Mouse (Mus musculus) kidney, postnatal 0 days (tissue): Measurements from ENCODE around the gene E2f3. TPM values are rescaled to one million over a fixed set of nuclear protein-coding genes. Genes with fewer than 3 reads are reported as not detected.

Experiments
- ATAC-seq: fragments of 200-750 bp; cut with Nextera tagmentation; replicated peaks from 2 replicates; pipeline ENCODE4 v1.8.0; 2017; ENCODE audit warnings: low read depth, moderate number of reproducible peaks, moderate TSS enrichment, moderate library complexity; ENCODE audit not compliant: low FRiP score
- DNase-seq: peaks from one replicate; pipeline ENCODE4 v3.0.0-alpha.2; 2016; ENCODE audit warnings: low spot score
- H3K27ac ChIP-seq: fragments of 300-500 bp; sonication (generic); 2 replicates; pipeline ENCODE4 v1.5.1; 2014; ENCODE audit warnings: mild to moderate bottlenecking
- H3K27me3 ChIP-seq: fragments of 300-500 bp; sonication (generic); 2 replicates; pipeline ENCODE4 v1.6.1; 2014; ENCODE audit warnings: low read length, mixed read lengths; ENCODE audit not compliant: insufficient read depth
- H3K36me3 ChIP-seq: fragments of 300-500 bp; sonication (generic); 2 replicates; pipeline ENCODE4 v1.6.1; 2014; ENCODE audit warnings: low read length, mixed read lengths; ENCODE audit not compliant: insufficient read depth
- H3K4me1 ChIP-seq: fragments of 300-500 bp; sonication (generic); replicated peaks from 2 replicates; pipeline ENCODE4 v1.6.1; 2014; ENCODE audit warnings: antibody characterized with exemption, low read length, mixed read lengths; ENCODE audit not compliant: insufficient read depth
- H3K4me2 ChIP-seq: fragments of 300-500 bp; sonication (generic); 2 replicates; pipeline ENCODE4 v1.6.1; 2014; ENCODE audit warnings: mild to moderate bottlenecking, low read length, moderate library complexity, mixed read lengths
- H3K4me3 ChIP-seq: fragments of 300-500 bp; sonication (generic); replicated peaks from 2 replicates; pipeline ENCODE4 v1.5.1; 2014; ENCODE audit warnings: low read depth, low read length
- H3K9ac ChIP-seq: fragments of 300-500 bp; sonication (generic); 2 replicates; pipeline ENCODE4 v1.6.1; 2014; ENCODE audit warnings: low read depth, low read length
- H3K9me3 ChIP-seq: fragments of 300-500 bp; sonication (generic); replicated peaks from 2 replicates; pipeline ENCODE4 v1.6.1; 2016; ENCODE audit warnings: low read length, inconsistent platforms, mixed read lengths
- CTCF ChIP-seq: IDR thresholded peaks from 2 replicates; pipeline ENCODE4 v1.5.1; 2016; ENCODE audit warnings: antibody characterized with exemption, low read depth, mild to moderate bottlenecking, moderate library complexity
- WGBS: fragments of 180-500 bp; shearing (Covaris S2); extraction: QIAGEN DNeasy Blood & Tissue Kit; methylation state at CpG from one replicate; pipeline ENCODE4 v1.1.7; 2014; 5-methylcytosine and 5-hydroxymethylcytosine counted together
- polyA plus RNA-seq: library from polyadenylated mRNA; unstranded; fragments of >200 nt; fragmentation: Nextera tagmentation; extraction: Ambion mirVana; gene quantifications from 2 replicates; pipeline ENCODE4 v1.2.1, GENCODE M21; 2015

The E2f3 gene
- 8.2 and 9.2 TPM in 2 replicates for polyA plus RNA-seq

DNA sequence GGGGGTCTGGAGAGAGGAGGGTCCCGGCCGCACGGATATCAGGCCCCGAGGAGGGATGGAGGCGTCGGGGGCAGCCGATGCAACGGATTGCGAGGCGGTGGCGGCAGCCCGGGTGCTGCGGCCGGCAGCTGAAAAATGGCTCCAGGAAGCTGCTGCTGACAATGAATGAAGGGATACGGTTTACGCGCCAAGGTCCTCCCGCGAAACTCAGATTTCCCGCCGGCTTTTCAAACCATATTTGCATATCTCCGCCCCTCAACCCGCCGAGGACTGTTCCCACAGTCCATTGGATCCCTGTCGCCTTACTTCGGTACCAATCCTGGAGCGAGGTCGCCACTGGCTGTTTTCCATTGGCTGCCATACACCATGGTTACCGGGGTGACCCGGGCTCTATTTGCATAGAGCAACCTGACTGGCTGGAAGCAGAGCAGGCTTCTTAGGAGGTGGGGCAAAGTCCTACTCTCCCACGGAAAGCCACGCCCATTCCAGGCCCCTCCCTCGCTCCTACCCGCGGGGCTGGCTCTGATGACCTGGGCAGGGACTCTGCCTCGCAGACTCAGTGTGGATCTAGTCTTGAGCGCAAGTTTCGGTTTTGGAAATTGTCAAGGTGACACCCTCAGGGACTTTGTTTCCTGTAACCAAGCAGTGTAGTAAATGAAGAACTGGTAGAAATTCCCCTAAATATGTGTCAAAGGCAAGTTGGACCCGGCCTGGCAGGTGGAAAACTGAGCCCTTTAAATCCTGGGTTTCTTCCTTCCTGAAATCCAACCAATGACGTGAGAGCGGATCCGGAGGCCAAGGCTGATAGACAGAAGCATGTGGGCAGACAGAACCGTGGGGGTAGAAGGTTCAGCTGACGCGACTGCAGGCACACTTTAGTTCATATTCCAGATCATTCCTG, at the start of gene E2f3:
TSS of gene E2f3 (minus strand) at position 209 of the 901 bp plus-strand sequence.
- no peak for TF ChIP-seq CTCF
- peak within 1 kb of the TSS; percentile 98 for H3K27ac ChIP-seq
- peak within 1 kb of the TSS; percentile 97 for H3K9ac ChIP-seq
- H3K27me3 ChIP-seq: no peaks in the 10 kb centered on the region
- H3K4me2 ChIP-seq: peak within 1 kb of the TSS; percentile 100
- no peaks in the 10 kb centered on the region for H3K9me3 ChIP-seq
- no peaks in the 10 kb centered on the region for H3K36me3 ChIP-seq
- WGBS: under 1% methylated on average over 44 of the region's 45 CpGs
- H3K4me3 ChIP-seq: peak within 1 kb of the TSS; percentile 94
- no peaks in the 10 kb centered on the region; the same call in 1 of the 2 replicates for H3K4me1 ChIP-seq
- DNase-seq (peak; percentile 100), ATAC-seq (peak; percentile 98)

DNA sequence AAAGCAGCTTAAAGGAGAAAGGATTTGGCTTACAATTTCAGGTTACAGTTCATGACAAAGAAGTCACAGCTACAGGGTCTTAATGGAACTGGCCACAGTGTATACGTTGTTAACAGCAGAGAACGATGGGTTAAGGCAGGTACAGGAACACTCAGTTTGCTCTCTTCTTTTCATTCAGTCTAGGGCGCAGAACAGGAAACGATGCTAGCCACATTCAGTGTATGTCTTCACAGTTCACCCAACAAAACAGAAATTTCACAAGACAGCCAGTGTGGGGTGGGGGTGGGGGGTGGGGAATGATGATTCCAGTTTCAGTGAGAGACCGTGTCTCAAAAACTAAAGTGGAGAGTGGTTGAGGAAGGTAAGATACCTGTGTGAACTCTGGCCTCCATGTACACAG, 48.7 kb upstream of the E2f3 start:
- no peak for DNase-seq
- no peak for TF ChIP-seq CTCF
- H3K27ac ChIP-seq: no peak overlapping the region
- 92% methylated on average over 5 of the region's 5 CpGs for WGBS
- H3K36me3 ChIP-seq: no peaks in the 10 kb centered on the region
- H3K9me3 ChIP-seq: no peaks in the 10 kb centered on the region
- no peak overlapping the region for H3K4me3 ChIP-seq
- ATAC-seq: no peak
- H3K4me2 ChIP-seq: no peak overlapping the region
- H3K9ac ChIP-seq: no peak overlapping the region
- H3K27me3 ChIP-seq: no peaks in the 10 kb centered on the region
- H3K4me1 ChIP-seq: no peaks in the 10 kb centered on the region

DNA sequence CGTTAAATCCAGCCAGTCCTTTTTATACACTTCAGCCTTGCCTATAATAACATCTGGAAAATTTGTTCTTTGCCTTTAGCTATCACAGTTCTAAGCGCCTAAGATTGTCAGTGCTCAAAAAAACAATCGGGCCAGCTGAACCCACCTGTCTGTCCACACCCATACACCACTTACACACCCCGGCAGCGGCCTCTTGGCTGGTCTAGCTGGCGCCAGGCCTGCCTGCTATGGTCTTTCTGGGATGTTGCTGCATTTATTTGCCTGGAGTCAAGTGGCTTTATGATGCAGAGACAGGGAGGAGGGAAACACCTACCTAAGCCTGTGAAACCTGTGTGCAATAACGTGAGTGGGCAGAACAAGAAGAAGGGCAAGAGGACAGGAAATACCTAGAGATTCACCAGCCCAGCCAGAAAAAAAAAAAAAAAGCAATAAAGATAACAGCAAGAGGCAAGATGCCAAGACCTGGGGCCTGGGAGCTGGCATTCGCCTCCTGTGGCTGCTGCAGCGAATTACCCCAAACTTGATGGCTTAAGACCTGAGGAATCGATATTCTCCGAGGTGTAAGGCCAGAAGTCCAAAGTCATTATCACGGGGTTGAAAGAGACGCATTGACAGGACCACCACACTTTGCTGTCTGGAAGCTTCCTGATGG, 45.9 kb upstream of the E2f3 start:
- no peak overlapping the region for H3K4me3 ChIP-seq
- no peak for TF ChIP-seq CTCF
- H3K4me2 ChIP-seq: no peak overlapping the region
- no peak for DNase-seq
- WGBS: 79% methylated on average over 13 of the region's 13 CpGs
- ATAC-seq: no peak
- H3K27me3 ChIP-seq: no peaks in the 10 kb centered on the region
- H3K36me3 ChIP-seq: no peaks in the 10 kb centered on the region
- no peaks in the 10 kb centered on the region for H3K4me1 ChIP-seq
- H3K9me3 ChIP-seq: no peaks in the 10 kb centered on the region
- no peak overlapping the region for H3K27ac ChIP-seq
- no peak overlapping the region for H3K9ac ChIP-seq

DNA sequence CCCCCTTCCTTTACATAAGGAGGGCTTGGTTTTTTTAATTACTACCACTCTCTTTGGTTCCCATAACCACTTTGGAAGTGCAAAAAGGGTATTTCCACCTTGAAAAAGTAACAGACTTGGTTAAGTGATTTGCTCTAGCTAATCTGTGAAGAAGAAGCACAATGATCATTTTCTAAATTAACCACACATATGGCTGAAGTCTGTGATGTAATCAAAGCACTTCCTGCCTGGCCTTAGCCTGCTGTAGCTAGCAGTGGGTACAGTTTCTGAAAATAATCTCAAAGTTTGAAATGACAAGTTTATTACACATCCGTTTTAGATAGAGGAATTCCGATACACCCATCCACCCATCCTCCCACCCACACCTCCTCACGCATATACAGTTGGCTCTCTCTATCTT, 42.0 kb upstream of the E2f3 start:
- H3K4me1 ChIP-seq: no peaks in the 10 kb centered on the region
- H3K36me3 ChIP-seq: no peaks in the 10 kb centered on the region
- no peaks in the 10 kb centered on the region for H3K9me3 ChIP-seq
- no peaks in the 10 kb centered on the region for H3K27me3 ChIP-seq
- no peak for TF ChIP-seq CTCF
- no peak overlapping the region for H3K27ac ChIP-seq
- H3K4me3 ChIP-seq: no peak overlapping the region
- ATAC-seq (no peak), DNase-seq (no peak)
- no peak overlapping the region for H3K9ac ChIP-seq
- H3K4me2 ChIP-seq: no peak overlapping the region
- WGBS: 69% methylated on average over 3 of the region's 3 CpGs

DNA sequence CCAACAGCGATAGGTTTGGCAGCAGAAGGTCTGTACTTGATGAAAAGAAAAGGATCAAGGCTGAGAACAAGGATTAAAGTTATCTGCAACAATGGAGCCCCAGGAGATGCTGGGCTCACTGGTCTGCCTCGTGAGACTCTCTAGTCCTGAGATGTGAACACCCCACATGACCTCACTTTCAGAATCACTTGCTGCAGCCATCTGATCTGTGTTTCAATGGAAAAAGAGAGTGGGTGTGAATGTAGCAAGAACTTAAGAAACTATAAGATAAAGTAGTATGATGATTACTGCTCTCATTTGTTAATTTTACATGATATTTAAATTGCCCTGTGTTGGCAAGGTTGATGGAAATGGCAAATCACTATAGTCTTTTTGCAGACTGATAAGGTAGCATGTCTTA, 36.6 kb upstream of the E2f3 start:
- no peak overlapping the region for H3K9ac ChIP-seq
- DNase-seq: no peak
- 79% methylated on average over 2 of the region's 2 CpGs for WGBS

DNA sequence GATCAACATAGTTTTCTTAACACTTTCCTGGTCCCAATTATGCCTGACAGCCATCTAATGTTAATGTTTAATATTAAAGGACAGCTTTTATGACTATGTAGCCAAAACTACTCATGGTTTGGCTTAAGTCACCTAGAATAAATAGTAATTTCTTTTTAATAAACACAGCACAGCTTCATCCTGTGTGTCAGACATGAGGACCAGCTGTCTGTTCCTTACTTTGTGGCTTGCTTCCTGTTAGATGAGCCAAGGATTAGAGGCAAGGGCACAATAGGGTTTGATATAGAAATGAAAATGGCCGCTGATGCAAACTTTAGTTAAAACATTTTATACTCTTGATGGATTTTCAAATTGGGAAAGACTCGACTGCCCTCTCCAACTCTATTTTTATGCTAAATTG, 32.7 kb upstream of the E2f3 start:
- no peaks in the 10 kb centered on the region for H3K4me1 ChIP-seq
- H3K9me3 ChIP-seq: no peaks in the 10 kb centered on the region
- no peak overlapping the region for H3K9ac ChIP-seq
- no peak overlapping the region for H3K4me3 ChIP-seq
- H3K36me3 ChIP-seq: no peaks in the 10 kb centered on the region
- H3K4me2 ChIP-seq: no peak overlapping the region
- no peak for TF ChIP-seq CTCF
- WGBS: 90% methylated on average over 2 of the region's 2 CpGs
- H3K27ac ChIP-seq: no peak overlapping the region
- no peak for DNase-seq
- no peaks in the 10 kb centered on the region for H3K27me3 ChIP-seq
- no peak for ATAC-seq

More for the DNA sequence above, 36.6 kb upstream of the E2f3 start:
- Histone ChIP-seq H3K27ac (no peak overlapping the region), H3K4me3 (no peak overlapping the region), H3K4me1 (no peaks in the 10 kb centered on the region), H3K9me3 (no peaks in the 10 kb centered on the region), H3K27me3 (no peaks in the 10 kb centered on the region), H3K4me2 (no peak overlapping the region), H3K36me3 (no peaks in the 10 kb centered on the region)
- no peak for TF ChIP-seq CTCF
- ATAC-seq: no peak
